Mouse (Mus musculus): ENCODE measurements around the gene Gm43738. TPM values are rescaled to one million over a fixed set of nuclear protein-coding genes. Genes with fewer than 3 reads are reported as not detected.

Gm43738 gene
- polyA plus RNA-seq, 1 experiment from 2014 or later = not detected

DNA sequence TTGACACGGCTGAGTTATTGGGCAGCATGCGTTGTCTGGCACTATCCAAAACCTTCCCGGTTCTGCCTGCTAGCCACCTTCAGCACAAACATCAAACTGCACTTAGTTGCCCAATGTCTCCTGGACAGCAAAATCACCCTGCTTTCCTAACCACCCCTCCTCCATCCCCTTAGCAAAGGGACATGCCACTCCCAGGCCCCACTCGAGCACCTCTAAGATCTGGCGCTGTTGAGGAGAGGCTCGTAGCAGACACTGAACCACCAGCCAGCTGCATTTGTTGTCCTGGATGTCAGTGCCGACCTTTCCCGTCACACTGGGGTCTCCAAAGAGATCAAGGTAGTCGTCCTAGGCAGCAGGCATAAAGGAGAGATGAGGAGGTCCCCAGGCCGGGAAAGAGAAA, 6.9 kb downstream of the Gm43738 start:
- no peak overlapping the region for H3K9ac ChIP-seq
- no peak for ATAC-seq
- 82% methylated on average over 10 of the region's 10 CpGs for WGBS
- H3K27me3 ChIP-seq = peaks cover 13% of the 10 kb centered on the region
- H3K4me1 ChIP-seq = peaks cover 45% of the 10 kb centered on the region
- H3K4me3 ChIP-seq = no peak overlapping the region
- peaks cover 48% of the 10 kb centered on the region for H3K36me3 ChIP-seq (ENCODE audit: poor library complexity, severe bottlenecking)
- no peak overlapping the region for H3K4me2 ChIP-seq
- H3K27ac ChIP-seq = no peak overlapping the region
- H3K9me3 ChIP-seq (replicated peaks) = no peaks in the 10 kb centered on the region

DNA sequence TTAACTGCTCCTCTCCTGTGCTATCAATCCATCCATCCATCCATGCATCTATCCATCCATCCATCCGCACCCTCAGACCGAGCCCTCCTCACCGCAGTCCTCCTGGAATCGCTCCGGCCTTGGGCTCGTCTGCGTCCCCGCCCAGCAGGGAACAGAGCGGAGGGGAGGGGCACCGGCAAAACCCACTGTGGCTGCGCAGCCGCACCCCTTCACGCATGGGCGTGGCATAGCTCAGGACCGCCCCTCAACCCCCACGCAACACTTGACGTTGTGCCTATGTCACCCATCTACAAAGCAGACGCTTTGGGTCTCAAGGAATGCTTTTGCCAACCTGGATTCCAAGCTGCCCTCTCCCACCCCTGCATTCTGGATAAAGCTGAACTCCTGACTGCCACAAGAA, 7.7 kb downstream of the Gm43738 start, which contains the start of gene Rusc1:
Gene Rusc1, minus strand, starts transcription at position 137 of the 400 bp plus-strand sequence.
- Histone ChIP-seq H3K9me3 (replicated peaks) (no peaks in the 10 kb centered on the region), H3K36me3 (ENCODE audit: poor library complexity, severe bottlenecking) (peaks cover 50% of the 10 kb centered on the region), H3K27me3 (peaks cover 21% of the 10 kb centered on the region), H3K4me1 (peaks cover 45% of the 10 kb centered on the region), H3K4me2 (peak within 1 kb of the TSS; percentile 93), H3K9ac (peak within 1 kb of the TSS; percentile 85), H3K27ac (peak within 1 kb of the TSS; percentile 54; the same call in 1 of the 2 replicates), H3K4me3 (peak within 1 kb of the TSS; percentile 61)
- 2% methylated on average over 18 of the region's 18 CpGs for WGBS
- peak; percentile 84 for ATAC-seq

DNA sequence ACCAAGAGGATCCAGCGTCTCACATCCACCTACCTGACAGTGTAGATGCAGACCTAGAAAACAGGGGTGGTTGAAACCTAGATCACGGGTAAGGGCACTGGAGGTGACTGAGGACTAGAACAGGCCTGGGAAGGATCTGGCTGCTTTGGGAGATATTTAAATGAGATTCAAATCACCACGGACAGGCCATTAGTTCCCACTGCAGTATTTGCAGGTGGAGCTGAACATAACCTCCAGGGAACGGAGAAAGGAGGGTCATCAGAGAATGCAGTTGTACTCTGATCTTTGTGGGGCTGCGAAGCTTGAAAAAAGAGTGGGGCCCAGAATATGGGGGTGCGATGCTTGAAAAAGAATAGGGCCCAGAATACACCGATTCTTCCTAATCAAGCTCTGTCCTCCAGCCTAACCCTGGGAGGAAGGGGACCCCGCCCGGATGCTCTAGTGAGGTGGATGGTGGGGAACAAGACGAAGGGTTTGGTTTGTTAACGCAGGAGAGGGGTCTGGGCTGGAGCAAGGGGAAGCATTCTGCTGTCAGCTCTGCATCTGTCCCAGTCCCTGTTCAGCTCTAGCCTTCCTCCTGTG, 8.3 kb downstream of the Gm43738 start:
- H3K27me3 ChIP-seq = peaks cover 27% of the 10 kb centered on the region
- peak overlapping the region; percentile 93 for H3K4me2 ChIP-seq
- H3K36me3 ChIP-seq (ENCODE audit: poor library complexity, severe bottlenecking) = peaks cover 51% of the 10 kb centered on the region
- peak overlapping the region; percentile 61 for H3K4me3 ChIP-seq
- WGBS = 16% methylated on average over 11 of the region's 11 CpGs
- H3K4me1 ChIP-seq = peaks cover 50% of the 10 kb centered on the region
- H3K9me3 ChIP-seq (replicated peaks) = no peaks in the 10 kb centered on the region
- H3K9ac ChIP-seq = peak overlapping the region; percentile 85
- peak overlapping the region; percentile 41; the same call in 1 of the 2 replicates for H3K27ac ChIP-seq
- peak; percentile 16 for ATAC-seq

DNA sequence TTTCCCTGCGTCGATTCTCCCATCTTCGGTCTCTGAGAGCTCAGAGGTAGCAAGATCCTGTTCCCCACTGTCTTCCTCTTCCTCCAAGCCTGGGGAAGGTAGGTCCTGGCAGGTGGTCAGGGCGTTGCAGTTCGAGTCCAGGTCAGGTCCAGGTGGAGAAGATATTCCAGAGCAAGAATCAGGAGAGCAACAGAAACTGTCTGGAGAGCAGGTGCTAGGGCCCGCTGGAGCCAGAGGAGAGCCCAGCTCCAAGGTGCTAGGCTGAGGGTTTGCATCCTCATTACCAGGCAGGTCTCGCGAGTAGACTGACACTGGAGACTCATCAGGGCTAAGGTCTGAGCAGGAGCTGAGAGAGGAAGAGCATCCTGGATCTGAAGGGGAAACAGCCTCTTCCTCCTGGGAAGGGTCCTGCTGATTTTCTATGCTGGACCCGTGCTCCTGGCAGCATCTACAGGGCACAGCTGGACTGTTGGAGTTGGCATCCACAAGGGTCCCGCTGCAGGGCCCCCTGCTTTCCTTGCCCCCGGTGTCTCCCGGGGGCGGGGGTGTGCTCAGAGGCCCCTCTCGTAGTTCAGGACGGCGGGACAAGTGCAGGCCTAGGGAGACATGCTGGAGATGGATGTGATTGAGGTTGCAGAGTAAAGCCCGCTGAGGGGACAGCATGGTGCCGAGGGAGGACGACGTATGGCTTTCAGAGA, 8.9 kb downstream of the Gm43738 start:
- Histone ChIP-seq H3K36me3 (ENCODE audit: poor library complexity, severe bottlenecking) (peaks cover 53% of the 10 kb centered on the region), H3K4me3 (peak overlapping the region; percentile 61), H3K4me1 (peaks cover 52% of the 10 kb centered on the region), H3K9me3 (replicated peaks) (no peaks in the 10 kb centered on the region), H3K4me2 (peak overlapping the region; percentile 93), H3K27ac (peak overlapping the region; percentile 54; the same call in 1 of the 2 replicates), H3K9ac (peak overlapping the region; percentile 85), H3K27me3 (peaks cover 28% of the 10 kb centered on the region)
- WGBS = 12% methylated on average over 20 of the region's 20 CpGs
- ATAC-seq = no peak

DNA sequence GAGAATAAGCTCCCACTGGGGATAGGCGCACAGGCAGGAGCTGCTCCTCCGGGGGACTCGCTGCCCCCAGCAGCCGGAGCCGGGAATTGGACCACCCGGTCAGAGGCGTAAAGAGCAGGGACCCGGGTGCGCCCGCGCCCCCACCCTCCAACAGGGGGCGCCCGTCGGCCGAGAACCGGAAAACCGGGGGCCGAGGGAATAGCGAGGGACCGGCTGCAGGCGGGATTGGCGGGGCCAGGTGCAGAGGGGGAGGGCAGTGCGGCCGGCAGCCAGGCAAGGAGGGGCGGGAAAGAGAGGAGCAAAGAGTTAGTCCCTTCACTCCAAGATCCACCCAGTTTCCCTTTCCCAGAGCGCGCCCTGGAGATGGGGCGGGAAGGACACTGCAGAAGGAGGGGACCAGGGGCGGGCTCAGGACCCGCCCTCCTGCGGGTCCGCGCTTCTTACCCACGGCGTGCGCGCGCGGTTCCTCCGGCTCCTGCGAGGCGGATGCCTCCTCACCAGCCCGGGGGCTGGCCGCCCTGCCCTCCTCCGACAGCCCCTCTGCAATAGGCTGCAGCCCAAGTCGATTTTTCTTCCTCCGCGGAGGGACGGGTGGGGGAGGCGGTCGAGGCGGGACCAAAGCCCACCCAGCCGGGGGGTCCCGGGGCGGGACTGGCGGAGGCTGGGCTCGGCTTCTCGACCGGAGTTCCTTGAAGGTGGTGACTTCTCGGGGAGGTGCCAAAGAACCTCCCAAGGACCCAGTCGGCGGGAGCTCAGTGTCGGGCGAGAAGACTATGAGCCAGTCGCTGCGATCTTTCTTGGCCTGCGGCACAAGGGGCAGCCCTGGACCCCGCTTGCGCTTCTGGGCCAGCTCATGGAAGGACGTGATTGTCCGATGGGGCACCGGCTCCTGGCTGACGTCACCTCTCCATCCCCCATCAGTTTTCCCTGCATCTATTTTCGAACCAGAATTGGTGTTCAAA, 9.9 kb downstream of the Gm43738 start:
- Histone ChIP-seq H3K4me3 (peak overlapping the region; percentile 61), H3K9ac (peak overlapping the region; percentile 85), H3K27me3 (peaks cover 28% of the 10 kb centered on the region), H3K36me3 (ENCODE audit: poor library complexity, severe bottlenecking) (peaks cover 49% of the 10 kb centered on the region), H3K4me2 (peak overlapping the region; percentile 93), H3K4me1 (peaks cover 52% of the 10 kb centered on the region), H3K27ac (peak overlapping the region; percentile 54; the same call in 1 of the 2 replicates), H3K9me3 (replicated peaks) (no peaks in the 10 kb centered on the region)
- under 1% methylated on average over 71 of the region's 74 CpGs for WGBS
- ATAC-seq = peak; percentile 57

DNA sequence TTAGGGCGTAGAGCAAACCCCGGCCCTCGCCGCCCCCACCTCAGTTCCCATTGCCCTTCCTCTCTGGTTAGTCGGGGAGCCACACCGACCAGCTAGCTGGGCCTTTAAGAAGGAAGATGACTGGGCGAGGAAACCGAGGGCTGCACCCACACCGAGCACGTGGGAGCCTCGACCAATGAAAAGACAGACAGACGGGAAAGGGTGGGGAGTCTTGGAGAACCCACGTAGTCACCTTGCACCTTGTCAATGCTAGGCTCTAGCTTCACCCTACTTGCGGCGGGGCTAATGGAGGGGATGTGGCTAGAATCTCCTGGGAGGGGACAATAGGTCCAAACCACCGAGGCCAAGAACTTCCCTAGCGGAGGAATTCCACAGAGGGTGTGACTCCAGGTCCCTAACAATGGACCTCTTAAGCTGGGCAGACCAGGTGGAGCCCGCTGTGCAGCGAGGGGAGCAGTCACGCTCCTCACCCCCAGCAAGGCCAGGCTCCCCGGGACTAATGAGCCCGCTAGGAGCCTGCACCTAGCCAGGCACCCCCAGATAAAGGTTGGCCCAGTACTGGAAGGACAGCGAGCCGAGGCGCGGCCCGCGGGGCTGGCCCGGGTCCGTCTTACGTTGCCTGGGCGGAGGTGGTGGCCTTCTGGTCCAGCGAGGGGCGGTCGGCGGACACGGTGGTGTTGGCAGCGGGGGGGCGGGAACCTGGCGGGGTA, 10.9 kb downstream of the Gm43738 start:
- Histone ChIP-seq H3K9me3 (replicated peaks) (no peaks in the 10 kb centered on the region), H3K27me3 (peaks cover 28% of the 10 kb centered on the region), H3K27ac (0 out of 2 replicates have a peak overlapping the region, but pooled peaks have one; percentile 54), H3K36me3 (ENCODE audit: poor library complexity, severe bottlenecking) (peaks cover 48% of the 10 kb centered on the region), H3K4me1 (peaks cover 52% of the 10 kb centered on the region), H3K4me3 (peak overlapping the region; percentile 61), H3K9ac (peak overlapping the region; percentile 85), H3K4me2 (peak overlapping the region; percentile 93)
- WGBS = under 1% methylated on average over 39 of the region's 40 CpGs
- ATAC-seq = peak; percentile 78

DNA sequence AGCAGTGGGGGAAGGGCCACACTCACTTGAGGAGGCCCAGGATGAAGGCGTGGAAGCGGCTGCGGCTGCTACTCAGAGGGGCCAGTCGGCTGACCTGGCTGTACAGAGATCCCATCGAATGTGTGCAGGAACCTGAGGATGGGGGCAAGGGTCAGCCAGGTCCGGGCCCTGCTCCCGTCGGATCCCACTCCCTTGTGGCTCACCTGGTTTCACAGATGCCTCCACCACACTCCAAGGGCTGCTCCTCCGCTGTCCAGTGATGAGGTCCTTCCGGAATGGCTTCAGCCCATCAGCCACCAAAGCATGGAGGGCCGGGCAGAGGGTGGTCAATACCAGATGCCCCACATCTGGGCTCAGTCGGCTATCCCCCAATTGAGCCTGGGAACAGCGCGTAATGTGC, 11.9 kb downstream of the Gm43738 start:
- Histone ChIP-seq H3K27ac (no peak overlapping the region), H3K9ac (no peak overlapping the region), H3K4me1 (peaks cover 52% of the 10 kb centered on the region), H3K27me3 (peaks cover 28% of the 10 kb centered on the region), H3K36me3 (ENCODE audit: poor library complexity, severe bottlenecking) (peaks cover 45% of the 10 kb centered on the region), H3K9me3 (replicated peaks) (no peaks in the 10 kb centered on the region), H3K4me2 (peak overlapping the region; percentile 93), H3K4me3 (peak overlapping the region; percentile 61; the same call in 1 of the 2 replicates)
- 76% methylated on average over 14 of the region's 14 CpGs for WGBS
- no peak for ATAC-seq

DNA sequence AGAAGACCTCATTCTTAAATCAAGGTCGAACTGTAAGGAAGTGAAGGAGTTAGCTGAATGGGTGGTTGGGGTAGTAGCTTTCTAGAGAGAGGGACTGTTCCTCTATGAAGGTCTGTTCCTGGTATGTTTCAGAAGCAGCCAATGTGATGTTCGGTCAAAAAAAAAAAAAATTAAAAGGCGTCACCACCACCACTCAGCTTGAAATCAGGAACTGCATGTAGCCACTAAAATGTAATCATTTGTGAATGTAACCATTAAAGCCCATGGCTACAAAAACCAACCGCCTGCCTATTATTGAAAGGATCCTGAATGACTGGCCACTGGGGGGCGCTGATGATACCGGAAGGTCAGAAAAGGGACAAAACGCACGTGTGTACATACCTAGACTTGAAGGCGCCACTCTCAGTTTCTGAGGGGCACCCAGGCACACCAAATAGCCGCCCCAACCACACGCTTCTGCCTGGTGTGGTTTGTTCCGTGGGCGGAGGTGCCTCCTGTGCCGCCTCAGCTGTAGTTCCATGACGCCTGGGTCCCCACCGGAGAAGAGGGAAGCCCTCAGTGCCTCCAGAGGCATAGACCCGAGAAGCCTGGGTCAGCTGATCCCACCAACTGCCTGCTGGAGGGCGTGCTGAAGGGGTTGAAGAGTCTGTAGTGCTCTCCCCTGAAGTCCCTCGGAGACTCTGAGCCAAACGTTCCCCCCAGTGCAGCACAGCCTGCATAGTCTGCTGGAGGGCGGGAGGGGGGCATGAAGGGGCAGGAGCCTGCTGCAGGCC, 13.4 kb downstream of the Gm43738 start:
- peak overlapping the region; percentile 34 for H3K4me2 ChIP-seq
- H3K4me1 ChIP-seq = peaks cover 39% of the 10 kb centered on the region
- ATAC-seq = no peak
- H3K27me3 ChIP-seq = peaks cover 26% of the 10 kb centered on the region
- 34% methylated on average over 21 of the region's 21 CpGs for WGBS
- H3K36me3 ChIP-seq (ENCODE audit: poor library complexity, severe bottlenecking) = peaks cover 46% of the 10 kb centered on the region
- H3K9me3 ChIP-seq (replicated peaks) = no peaks in the 10 kb centered on the region
- no peak overlapping the region for H3K27ac ChIP-seq
- H3K4me3 ChIP-seq = no peak overlapping the region
- H3K9ac ChIP-seq = no peak overlapping the region

DNA sequence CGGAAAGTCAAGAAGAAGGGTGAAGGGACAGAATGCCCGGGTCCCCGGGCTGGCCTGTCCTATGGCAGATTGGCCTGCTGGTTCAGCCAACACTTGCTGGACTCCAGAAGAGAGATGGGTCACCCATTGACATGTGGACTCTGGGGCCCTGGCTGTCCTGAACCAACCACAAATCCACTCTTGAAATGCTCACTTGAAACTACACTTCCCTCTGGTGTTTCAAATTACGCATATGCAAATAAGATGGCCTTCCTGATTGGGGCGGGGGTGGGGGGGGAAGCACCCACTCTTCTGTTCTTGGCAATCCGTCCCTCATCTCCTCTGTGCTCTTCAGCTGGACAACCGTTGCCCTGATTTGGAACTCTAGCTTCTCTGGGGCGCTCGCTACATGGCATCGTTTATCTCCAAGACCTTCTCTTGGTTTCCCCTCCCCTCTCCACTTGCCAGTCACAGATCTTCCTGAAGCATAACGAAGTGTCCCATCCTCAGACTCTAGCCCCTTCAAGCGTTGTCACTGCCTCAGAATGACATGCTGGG, 16.2 kb downstream of the Gm43738 start:
- 88% methylated on average over 12 of the region's 12 CpGs for WGBS
- H3K4me1 ChIP-seq = peaks cover 16% of the 10 kb centered on the region
- H3K27ac ChIP-seq = no peak overlapping the region
- no peak overlapping the region for H3K4me3 ChIP-seq
- no peak for ATAC-seq
- no peak overlapping the region for H3K4me2 ChIP-seq
- peaks cover 17% of the 10 kb centered on the region for H3K27me3 ChIP-seq
- no peaks in the 10 kb centered on the region for H3K9me3 ChIP-seq (replicated peaks)
- no peak overlapping the region for H3K9ac ChIP-seq
- H3K36me3 ChIP-seq (ENCODE audit: poor library complexity, severe bottlenecking) = peaks cover 58% of the 10 kb centered on the region

DNA sequence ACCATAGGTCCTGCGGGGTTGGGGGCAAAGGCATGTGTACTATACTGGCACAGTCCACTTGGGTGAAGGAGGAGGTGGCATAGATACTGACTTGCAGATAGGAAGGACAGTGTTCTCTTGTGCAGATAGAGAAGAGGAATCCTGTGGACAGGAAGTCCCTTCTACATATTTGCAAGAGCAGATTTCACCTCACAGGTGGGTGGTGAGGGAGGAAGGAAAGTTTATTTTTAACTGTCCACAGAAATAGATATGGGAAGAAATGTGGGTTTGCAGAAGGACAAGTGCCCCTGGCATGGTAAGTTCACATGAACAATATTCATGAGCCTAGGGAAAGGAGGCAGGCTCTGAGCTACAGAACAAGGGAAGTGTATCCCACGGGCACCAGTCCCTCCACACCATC, 16.8 kb downstream of the Gm43738 start:
- Histone ChIP-seq H3K9me3 (replicated peaks) (no peaks in the 10 kb centered on the region), H3K9ac (no peak overlapping the region), H3K27me3 (peaks cover 16% of the 10 kb centered on the region), H3K4me3 (no peak overlapping the region), H3K4me2 (no peak overlapping the region), H3K27ac (no peak overlapping the region), H3K4me1 (peaks cover 10% of the 10 kb centered on the region), H3K36me3 (ENCODE audit: poor library complexity, severe bottlenecking) (peaks cover 63% of the 10 kb centered on the region)
- WGBS = 76% methylated on average over 2 of the region's 2 CpGs
- ATAC-seq = no peak

Measured in forebrain, embryonic 13.5 days (tissue).